Mouse (Mus musculus): ENCODE results near the gene Ccdc39.

Gene Ccdc39

DNA sequence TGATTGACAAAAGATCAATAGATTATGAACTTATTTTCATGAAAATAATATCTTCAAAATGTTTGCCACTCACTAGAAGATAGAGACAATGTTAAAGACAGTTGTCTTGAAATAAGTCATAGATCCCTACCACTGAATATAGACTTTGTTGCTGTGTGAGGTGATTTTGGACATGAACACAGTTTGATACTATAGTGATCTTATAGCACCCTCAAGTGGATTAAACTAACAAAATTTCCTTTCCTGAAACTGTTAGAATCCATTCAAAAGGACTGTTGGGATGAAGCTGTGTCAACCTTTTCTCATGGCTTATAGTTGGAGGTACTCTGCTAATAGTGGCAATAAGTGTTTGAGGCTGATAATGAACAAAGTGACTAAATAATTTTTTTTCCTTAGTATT, 53.1 kb downstream of the Ccdc39 start:
- DNase-seq (ENCODE audit: low read depth): no peak

Data from induced T-regulatory cell, adult 2 months (primary cell).